Mouse (Mus musculus): Measurements from ENCODE around the gene Pex14. TPM values are rescaled to one million over a fixed set of nuclear protein-coding genes. Genes with fewer than 3 reads are reported as not detected.
"Not testable (repeated sequence)": the region's sequence is repeated elsewhere in the genome, so short reads cannot be mapped to it uniquely, and the experiment has no call there.

Gene Pex14
- polyA plus RNA-seq, 1 experiment from 2014 or later, result 56.6 TPM

DNA sequence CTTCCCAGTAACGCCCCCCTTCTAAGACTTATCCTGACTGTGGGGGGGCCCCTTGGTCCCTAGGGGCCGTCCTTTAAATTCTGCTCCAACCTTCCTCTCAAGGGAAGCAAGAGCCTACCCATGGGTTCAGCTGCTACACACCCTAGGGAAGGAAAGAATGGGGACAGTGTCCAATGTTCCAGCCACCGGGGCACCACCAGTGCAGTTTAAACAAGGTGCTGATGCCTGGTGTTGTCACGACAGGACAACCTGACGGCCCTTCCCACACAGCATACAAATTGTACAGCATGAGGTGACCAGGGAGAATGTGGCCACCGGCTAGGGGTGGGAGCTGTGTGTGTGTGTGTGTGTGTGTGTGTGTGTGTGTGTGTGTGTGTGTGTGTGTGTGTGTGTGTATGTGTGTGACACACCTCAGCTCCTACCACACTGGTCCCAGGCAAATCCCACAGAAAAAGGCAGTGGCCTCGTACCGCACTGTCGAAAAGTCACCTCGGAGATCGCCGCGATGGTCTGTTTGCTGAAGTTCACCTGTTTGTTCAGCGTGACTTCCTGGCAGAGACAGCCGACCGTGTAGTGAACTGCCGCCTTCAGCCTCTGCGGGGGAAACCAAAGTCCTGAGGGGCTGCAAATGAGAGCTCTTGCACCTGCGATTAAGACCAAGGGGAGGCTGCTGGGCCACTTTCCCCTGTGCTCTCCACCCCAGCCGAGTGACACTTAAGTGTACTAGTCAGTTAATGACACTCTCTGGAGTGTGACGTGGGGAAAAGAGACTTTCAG is 32.3 kb upstream of the Pex14 start:
- Histone ChIP-seq H3K36me3 (peaks cover 76% of the 10 kb centered on the region), H3K4me3 (no peak overlapping the region)
- WGBS, result 93% methylated on average over 21 of the region's 21 CpGs

DNA sequence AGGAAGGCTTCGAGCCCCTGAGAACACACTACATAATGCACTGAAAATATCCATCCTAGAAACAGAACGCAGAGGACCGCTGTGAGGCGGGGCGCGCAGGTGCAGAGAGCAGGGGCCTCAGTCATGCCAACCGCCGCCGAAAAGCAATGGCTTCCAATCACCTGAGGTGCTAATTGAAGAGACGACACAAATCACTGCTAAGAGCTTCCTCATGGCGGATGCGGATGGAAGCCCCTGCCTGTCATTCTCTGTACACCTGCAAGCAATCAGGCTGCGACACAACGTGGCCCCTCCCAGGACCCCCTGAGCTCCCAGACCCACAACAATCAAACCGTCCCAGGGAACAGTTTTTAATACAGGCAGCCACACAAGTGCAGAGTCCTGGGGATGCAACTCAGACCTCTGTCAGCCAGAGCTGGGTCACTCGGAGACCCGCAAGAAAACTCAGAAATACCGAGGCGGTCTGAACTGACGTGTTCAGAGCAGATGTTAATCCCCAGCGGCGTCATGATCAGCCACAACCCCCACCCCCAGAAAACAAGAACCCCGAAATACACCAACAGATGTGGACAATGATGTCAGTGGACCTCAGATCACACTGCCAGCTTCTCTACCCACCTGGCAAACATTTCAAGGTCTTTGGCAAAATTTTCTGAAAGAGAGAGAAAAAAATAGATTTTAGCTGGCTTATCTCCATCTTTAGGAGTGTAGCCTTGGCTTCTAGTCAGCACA is 31.5 kb upstream of the Pex14 start:
- Histone ChIP-seq H3K36me3 (peaks cover 84% of the 10 kb centered on the region), H3K4me1 (peaks cover 21% of the 10 kb centered on the region), H3K4me3 (no peak overlapping the region), H3K9me3 (replicated peaks) (no peaks in the 10 kb centered on the region), H3K27ac (replicated peaks) (no peak overlapping the region), H3K27me3 (ENCODE audit: low read depth, poor library complexity, severe bottlenecking) (no peaks in the 10 kb centered on the region)
- DNase-seq (ENCODE audit: low spot score), result no peak
- WGBS, result 89% methylated on average over 23 of the region's 23 CpGs

More for the DNA sequence above, 32.3 kb upstream of the Pex14 start:
- peaks cover 26% of the 10 kb centered on the region for H3K4me1 ChIP-seq
- no peak overlapping the region for H3K27ac ChIP-seq (replicated peaks)
- no peaks in the 10 kb centered on the region for H3K9me3 ChIP-seq (replicated peaks)
- no peak for DNase-seq (ENCODE audit: low spot score)
- no peaks in the 10 kb centered on the region for H3K27me3 ChIP-seq (ENCODE audit: low read depth, poor library complexity, severe bottlenecking)

DNA sequence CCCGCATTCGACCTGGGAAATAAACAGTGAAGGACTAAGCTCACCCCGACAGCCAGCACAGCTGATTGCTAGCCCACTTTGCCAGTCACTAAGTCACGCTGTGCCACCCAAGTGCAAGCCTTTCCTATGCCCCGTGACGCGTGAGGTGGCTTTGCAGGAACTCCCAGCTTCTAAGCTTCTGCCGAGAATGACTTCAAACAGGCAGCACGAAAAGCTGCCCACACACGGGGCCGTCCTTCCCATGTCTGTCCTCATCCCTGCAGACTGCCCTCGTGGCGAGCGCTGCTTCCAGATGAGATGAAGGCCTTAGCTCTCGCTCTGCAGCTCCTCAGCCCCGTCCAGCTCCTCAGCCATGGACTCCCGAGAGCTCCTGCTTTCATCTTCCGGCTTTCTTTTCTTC is 28.8 kb upstream of the Pex14 start:
- 82% methylated on average over 18 of the region's 18 CpGs for WGBS
- DNase-seq (ENCODE audit: low spot score), result no peak
- H3K4me3 ChIP-seq, result no peak overlapping the region
- peaks cover 23% of the 10 kb centered on the region; the same call in 1 of the 2 replicates for H3K4me1 ChIP-seq
- H3K27me3 ChIP-seq (ENCODE audit: low read depth, poor library complexity, severe bottlenecking), result no peaks in the 10 kb centered on the region
- H3K27ac ChIP-seq (replicated peaks), result peak overlapping the region; percentile 55; the same call in 1 of the 2 replicates
- no peaks in the 10 kb centered on the region for H3K9me3 ChIP-seq (replicated peaks)
- H3K36me3 ChIP-seq, result peaks cover 78% of the 10 kb centered on the region

DNA sequence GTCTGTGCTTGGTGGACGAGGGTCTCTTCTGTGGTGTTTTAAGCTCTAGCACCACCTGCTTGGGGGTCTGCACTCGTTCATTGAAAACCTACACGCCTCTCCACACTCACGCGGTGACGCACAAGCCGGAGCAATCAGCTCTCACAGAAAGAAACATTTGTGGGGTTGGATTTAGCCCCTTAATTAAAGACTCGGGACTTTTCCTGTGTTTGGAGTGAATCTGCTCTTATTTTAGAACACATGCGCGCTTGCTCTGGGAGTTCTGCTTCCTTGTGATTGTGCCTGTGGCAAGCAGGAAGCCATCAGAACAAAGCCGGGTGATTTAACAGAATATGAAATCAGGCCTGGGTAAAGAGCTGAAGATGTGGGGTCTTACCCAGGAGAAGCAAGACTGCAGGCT is 27.0 kb upstream of the Pex14 start, which contains the start of gene Cort:
Cort (minus strand) TSS at position 101 of the 400 bp plus-strand sequence.
- Histone ChIP-seq H3K36me3 (peaks cover 62% of the 10 kb centered on the region), H3K27ac (replicated peaks) (peak within 1 kb of the TSS; percentile 70), H3K4me3 (no peak within 1 kb of the TSS), H3K27me3 (ENCODE audit: low read depth, poor library complexity, severe bottlenecking) (no peaks in the 10 kb centered on the region), H3K9me3 (replicated peaks) (no peaks in the 10 kb centered on the region), H3K4me1 (peaks cover 14% of the 10 kb centered on the region; the same call in 1 of the 2 replicates)
- WGBS, result 91% methylated on average over 11 of the region's 11 CpGs
- DNase-seq (ENCODE audit: low spot score), result no peak

DNA sequence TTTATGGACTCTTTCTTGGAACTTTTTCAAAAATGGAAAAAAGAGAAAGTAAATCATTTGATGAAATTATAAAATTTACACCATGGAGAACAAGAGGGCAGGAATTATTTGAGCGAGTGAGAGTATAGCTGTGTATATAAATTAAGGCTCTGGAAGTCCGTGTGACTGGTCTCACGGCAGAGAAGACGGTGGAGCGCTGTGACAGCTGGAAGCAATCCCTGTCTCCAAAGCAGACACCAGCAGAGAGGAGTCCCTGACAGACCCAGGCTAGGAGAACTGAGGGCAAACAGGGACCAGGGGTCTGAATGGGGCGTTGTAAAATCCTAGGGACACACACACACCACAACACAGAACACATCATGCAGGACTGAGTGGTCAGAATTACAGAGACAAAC is 26.4 kb upstream of the Pex14 start:
- 82% methylated on average over 6 of the region's 6 CpGs for WGBS
- H3K36me3 ChIP-seq, result peaks cover 57% of the 10 kb centered on the region
- H3K4me1 ChIP-seq, result peaks cover 14% of the 10 kb centered on the region; the same call in 1 of the 2 replicates
- no peaks in the 10 kb centered on the region for H3K27me3 ChIP-seq (ENCODE audit: low read depth, poor library complexity, severe bottlenecking)
- no peak for DNase-seq (ENCODE audit: low spot score)
- H3K27ac ChIP-seq (replicated peaks), result peak overlapping the region; percentile 55
- H3K9me3 ChIP-seq (replicated peaks), result no peaks in the 10 kb centered on the region
- H3K4me3 ChIP-seq, result no peak overlapping the region

DNA sequence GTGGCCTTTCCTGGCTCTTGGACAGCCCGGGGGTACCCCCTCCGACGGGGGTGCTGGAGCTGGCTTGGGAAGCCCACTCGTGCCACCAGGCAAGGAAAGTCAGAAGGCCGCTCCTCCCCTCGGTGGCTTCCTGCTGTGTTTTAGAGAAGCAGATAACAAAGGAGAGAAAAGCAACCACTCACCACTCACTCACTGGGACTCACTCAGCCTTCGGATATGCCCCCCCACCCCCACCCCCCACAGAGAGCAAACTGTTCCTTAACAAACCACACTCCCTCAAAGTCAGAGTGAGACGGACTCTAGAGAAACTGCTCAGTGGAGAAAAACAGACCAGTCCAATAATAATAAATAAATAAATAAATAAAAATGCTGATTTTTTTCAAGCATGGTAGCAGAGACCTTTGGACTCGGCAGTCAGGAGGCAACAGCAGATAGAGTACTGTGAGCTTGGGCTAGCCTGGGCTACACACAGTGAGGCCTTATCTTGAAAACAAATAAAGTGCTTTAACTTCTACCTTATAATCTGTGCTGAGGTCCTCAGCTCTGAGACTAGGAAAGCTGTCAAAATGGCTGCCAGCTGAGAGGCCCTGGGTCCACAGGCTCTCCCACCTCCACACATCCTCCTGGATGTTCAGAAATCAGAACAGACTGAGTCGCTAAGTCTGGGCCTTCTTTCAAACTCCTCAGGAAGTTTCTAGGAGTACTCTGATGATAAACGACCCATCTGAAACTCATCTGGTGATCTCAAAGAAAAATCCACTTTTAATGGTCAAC is 25.9 kb upstream of the Pex14 start:
- Histone ChIP-seq H3K27me3 (ENCODE audit: low read depth, poor library complexity, severe bottlenecking) (no peaks in the 10 kb centered on the region), H3K9me3 (replicated peaks) (no peaks in the 10 kb centered on the region), H3K27ac (replicated peaks) (peak overlapping the region; percentile 60), H3K4me3 (no peak overlapping the region), H3K4me1 (peaks cover 14% of the 10 kb centered on the region; the same call in 1 of the 2 replicates), H3K36me3 (peaks cover 53% of the 10 kb centered on the region)
- 52% methylated on average over 11 of the region's 11 CpGs for WGBS
- no peak for DNase-seq (ENCODE audit: low spot score)

DNA sequence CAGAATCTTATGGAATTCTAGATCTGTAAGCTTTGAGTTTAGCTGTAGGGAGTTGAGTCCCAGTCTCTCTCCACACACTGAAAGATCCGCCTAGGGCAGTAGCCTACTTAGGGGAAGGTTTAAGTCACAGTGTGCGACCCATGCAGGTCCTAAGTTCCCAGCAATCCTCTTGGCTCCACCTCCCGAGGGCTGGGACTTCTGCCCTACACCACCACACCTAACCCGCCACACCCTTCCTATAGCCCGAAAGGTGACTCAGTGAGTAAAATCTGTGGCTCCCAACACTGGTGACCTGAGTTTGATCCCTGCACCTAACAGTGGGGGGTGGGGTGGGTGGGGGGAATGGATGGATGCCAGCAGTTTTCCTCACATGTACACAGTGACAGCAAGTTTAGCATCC is 23.8 kb upstream of the Pex14 start:
- 63% methylated on average over 5 of the region's 5 CpGs for WGBS
- H3K27me3 ChIP-seq (ENCODE audit: low read depth, poor library complexity, severe bottlenecking), result no peaks in the 10 kb centered on the region

DNA sequence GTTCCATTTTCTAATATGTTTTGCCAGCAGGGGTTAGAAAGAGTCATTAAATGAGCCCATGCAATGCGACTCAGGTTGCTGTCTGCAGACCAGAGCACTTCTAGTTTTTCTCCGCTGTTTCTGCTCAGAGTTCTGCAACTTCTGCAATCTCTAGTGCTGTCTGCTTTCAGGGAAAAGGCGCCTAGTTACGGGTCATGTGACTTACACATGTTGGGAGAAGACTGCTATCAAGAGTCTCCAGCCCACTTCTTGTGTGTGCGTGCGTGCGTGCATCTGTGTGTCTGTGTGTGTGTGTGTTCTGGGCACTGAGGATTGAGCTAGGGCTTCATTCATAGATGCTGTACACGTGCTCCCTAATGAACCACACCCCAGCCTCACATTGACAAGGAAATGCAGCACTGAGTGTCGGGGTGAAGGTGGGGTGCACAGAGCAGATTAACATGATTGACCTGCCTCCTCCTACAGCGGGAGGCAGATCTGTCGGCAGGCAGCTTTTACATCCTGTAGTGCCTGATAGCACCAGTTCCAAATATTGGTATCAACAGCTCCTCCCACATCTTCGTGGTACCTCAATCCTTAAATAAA is 20.4 kb upstream of the Pex14 start:
- not testable (repeated sequence) for H3K4me3 ChIP-seq; H3K27me3 ChIP-seq (ENCODE audit: low read depth, poor library complexity, severe bottlenecking); H3K9me3 ChIP-seq (replicated peaks); H3K27ac ChIP-seq (replicated peaks); H3K4me1 ChIP-seq; DNase-seq (ENCODE audit: low spot score)
- H3K36me3 ChIP-seq, result peaks cover 12% of the 10 kb centered on the region
- 88% methylated on average over 12 of the region's 12 CpGs for WGBS

More for the DNA sequence above, 23.8 kb upstream of the Pex14 start:
- no peak overlapping the region for H3K4me3 ChIP-seq
- H3K36me3 ChIP-seq, result peaks cover 32% of the 10 kb centered on the region
- H3K9me3 ChIP-seq (replicated peaks), result no peaks in the 10 kb centered on the region
- H3K27ac ChIP-seq (replicated peaks), result no peak overlapping the region
- peaks cover 20% of the 10 kb centered on the region; the same call in 1 of the 2 replicates for H3K4me1 ChIP-seq
- no peak for DNase-seq (ENCODE audit: low spot score)

DNA sequence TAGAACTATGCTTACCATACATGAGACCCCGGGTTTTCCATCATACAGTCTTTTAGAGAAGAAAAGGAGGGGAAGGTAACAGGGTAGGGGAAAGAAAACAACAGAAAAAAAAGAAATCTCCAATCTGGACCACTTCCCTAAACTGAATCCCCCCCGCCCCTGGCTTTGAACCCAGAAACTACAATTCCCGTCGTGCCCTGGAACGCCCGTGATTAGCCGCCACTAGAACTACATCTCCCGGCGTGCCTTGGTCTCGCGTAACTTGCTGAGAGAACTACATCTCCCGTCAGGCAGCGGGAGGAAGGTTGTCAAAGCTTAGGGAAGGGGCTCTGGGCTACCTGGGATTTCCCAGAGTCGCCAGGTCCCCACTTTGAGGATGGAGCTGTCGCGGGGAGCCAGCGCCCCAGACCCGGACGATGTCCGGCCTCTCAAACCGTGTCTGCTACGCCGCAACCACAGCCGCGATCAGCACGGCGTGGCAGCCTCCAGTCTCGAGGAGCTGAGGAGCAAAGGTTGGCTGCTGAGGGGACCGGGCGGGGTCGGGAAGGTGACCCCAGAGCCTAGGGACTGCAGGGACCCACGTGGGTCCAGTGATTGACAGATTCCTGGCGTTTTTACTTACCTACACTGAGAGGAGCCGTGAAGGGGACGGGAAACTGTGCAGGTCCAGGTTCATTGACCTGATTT is 4.3 kb upstream of the Pex14 start, which contains the start of gene Dffa:
Dffa (plus strand) TSS at position 272 of the 687 bp plus-strand sequence.
- Histone ChIP-seq H3K27me3 (ENCODE audit: low read depth, poor library complexity, severe bottlenecking) (no peaks in the 10 kb centered on the region), H3K4me1 (peaks cover 20% of the 10 kb centered on the region), H3K27ac (replicated peaks) (peak within 1 kb of the TSS; percentile 75), H3K36me3 (peaks cover 18% of the 10 kb centered on the region), H3K9me3 (replicated peaks) (no peaks in the 10 kb centered on the region), H3K4me3 (peak within 1 kb of the TSS; percentile 78)
- WGBS, result under 1% methylated on average over 35 of the region's 35 CpGs
- peak; percentile 88 for DNase-seq (ENCODE audit: low spot score)

DNA sequence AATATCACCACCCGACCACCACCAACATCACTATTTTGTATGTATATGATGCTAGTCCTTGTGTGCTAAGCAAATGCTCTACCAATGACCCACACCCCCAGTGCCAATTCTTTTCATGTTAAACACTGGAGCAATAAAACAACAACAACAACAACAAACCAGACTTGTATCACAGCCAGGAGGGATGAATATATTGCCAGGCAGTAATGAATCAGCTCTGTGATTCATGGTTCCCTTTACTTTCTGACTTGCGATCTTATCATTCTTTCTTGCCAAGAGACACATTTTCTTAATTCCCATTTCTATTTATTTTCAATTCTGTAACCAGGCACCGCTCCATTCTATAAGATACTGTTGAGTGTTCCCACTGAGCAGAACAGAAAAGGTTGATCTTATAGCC is 1.8 kb upstream of the Pex14 start:
- Histone ChIP-seq H3K27ac (replicated peaks) (no peak overlapping the region), H3K36me3 (peaks cover 5% of the 10 kb centered on the region), H3K4me3 (no peak overlapping the region), H3K9me3 (replicated peaks) (no peaks in the 10 kb centered on the region), H3K4me1 (peaks cover 33% of the 10 kb centered on the region), H3K27me3 (ENCODE audit: low read depth, poor library complexity, severe bottlenecking) (no peaks in the 10 kb centered on the region)
- no peak for DNase-seq (ENCODE audit: low spot score)
- 89% methylated on average over 3 of the region's 3 CpGs for WGBS

DNA sequence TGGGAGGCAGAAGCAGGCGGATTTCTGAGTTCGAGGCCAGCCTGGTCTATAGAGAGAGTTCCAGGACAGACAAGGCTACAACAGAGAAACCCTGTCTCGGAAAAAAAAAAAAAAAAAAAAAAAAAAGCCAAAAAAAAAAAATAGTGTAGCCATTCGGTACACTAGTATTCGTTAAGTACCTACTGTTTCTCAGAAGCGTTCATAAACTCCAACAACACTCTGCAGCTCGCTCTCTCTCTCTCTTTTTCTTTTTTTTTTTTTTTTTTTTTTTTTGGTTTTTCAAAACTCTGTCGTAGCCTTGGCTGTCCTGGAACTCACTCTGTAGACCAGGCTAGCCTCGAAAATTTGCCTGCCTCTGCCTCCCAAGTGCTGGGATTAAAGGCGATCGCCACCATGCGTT is 773 bp upstream of the Pex14 start:
- H3K9me3 ChIP-seq (replicated peaks); H3K27ac ChIP-seq (replicated peaks); H3K27me3 ChIP-seq (ENCODE audit: low read depth, poor library complexity, severe bottlenecking); H3K4me3 ChIP-seq; H3K36me3 ChIP-seq; DNase-seq (ENCODE audit: low spot score): not testable (repeated sequence)
- peaks cover 33% of the 10 kb centered on the region for H3K4me1 ChIP-seq
- WGBS, result 88% methylated on average over 12 of the region's 12 CpGs

DNA sequence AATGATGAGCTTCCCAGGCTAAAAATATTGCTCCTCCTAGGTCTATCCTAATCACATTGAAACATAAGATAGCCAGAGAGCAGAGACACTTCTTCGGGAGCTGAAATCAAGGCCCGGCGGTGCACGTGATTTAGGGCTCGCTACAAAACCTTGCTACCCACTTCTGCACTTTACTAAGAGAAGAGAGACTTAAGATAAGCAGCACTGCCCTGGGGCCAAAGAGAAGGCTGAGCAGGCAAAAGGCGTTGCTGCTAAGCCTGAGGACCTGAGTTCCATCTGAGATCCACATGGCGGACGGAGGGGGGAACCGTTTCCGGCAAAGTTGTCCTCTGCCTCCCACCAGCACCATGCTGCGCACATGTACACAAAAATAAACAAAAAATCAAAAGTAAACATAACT is 1.1 kb downstream of the Pex14 start:
- H3K4me3 ChIP-seq, result peak overlapping the region; percentile 100
- 22% methylated on average over 11 of the region's 11 CpGs for WGBS
- peak overlapping the region; percentile 93 for H3K27ac ChIP-seq (replicated peaks)
- no peaks in the 10 kb centered on the region for H3K27me3 ChIP-seq (ENCODE audit: low read depth, poor library complexity, severe bottlenecking)
- DNase-seq (ENCODE audit: low spot score), result no peak
- H3K4me1 ChIP-seq, result peaks cover 19% of the 10 kb centered on the region
- peaks cover 15% of the 10 kb centered on the region for H3K36me3 ChIP-seq
- H3K9me3 ChIP-seq (replicated peaks), result no peaks in the 10 kb centered on the region

Measured in midbrain, embryonic 10.5 days (tissue).